In genomic region chr7:126536466-126536865, GRCm38 (mm10) we compare ENCODE assay signal across 9 mouse cellular contexts. TPM values are rescaled to one million over a fixed set of nuclear protein-coding genes. Genes with fewer than 3 reads are reported as not detected.
A peak's percentile ranks its signal among the peaks of the same experiment; 100 is the strongest.
DNase-seq lines count a peak whose midpoint lies in the region; ATAC-seq lines count a peak whose summit lies in the region.
"Had no signal": no experiment of that assay in that cellular context is flagged by ENCODE, and none has a peak within 500 bp of the region (broad histone marks: within the 10 kb centered on the region; RNA-seq: fewer than 3 reads in every experiment).

No protein-coding gene starts in this region.

- H3K9me3 ChIP-seq in megakaryocyte, embryonic 14.5 days: no peaks in the 10 kb centered on the region
- H3K9me3 ChIP-seq in liver, embryonic 13.5 days (replicated peaks): no peaks in the 10 kb centered on the region

- H3K4me1 ChIP-seq in megakaryocyte, embryonic 14.5 days: peaks cover 27% of the 10 kb centered on the region
- peaks cover 10% of the 10 kb centered on the region for H3K4me1 ChIP-seq in liver, embryonic 13.5 days (replicated peaks)

- H3K36me3 ChIP-seq in megakaryocyte, embryonic 14.5 days (replicated peaks; ENCODE audit: low read length): no peaks in the 10 kb centered on the region
- H3K36me3 ChIP-seq in liver, embryonic 13.5 days: no peaks in the 10 kb centered on the region

- H3K4me2 ChIP-seq in liver, embryonic 13.5 days: peak overlapping the region; percentile 67

- H3K27me3 ChIP-seq in megakaryocyte, embryonic 14.5 days (replicated peaks): peaks cover 25% of the 10 kb centered on the region
- peaks cover 22% of the 10 kb centered on the region for H3K27me3 ChIP-seq in liver, embryonic 13.5 days

- WGBS in liver, embryonic 13.5 days (ENCODE audit: insufficient replicate concordance): 63% methylated on average over 9 of the region's 9 CpGs

- H3K27ac ChIP-seq in liver, embryonic 13.5 days: no peak overlapping the region

- no peak for ATAC-seq in megakaryocyte, adult 5-6 weeks (ENCODE audit: poor library complexity, severe bottlenecking)
- no peak for ATAC-seq in liver, embryonic 13.5 days (ENCODE audit: low read depth)
- no peak for ATAC-seq in cerebellum, adult (ENCODE audit: insufficient number of reproducible peaks, low FRiP score, low TSS enrichment)

- DNase-seq in embryo, embryonic 10.5 days (ENCODE audit: low spot score): peak; percentile 12
- no peak for DNase-seq in embryo, embryonic 9.5 days (ENCODE audit: extremely low spot score)
- no peak for DNase-seq in liver, embryonic 13.5 days
- no peak for DNase-seq in cerebellum, adult 11 months
- no peak for DNase-seq in layer of hippocampus, postnatal 25 days (ENCODE audit: extremely low spot score in 1 of 2, low spot score in 1 of 2)
- DNase-seq: thymus, postnatal 25 days had no signal

- H3K4me3 ChIP-seq in megakaryocyte, embryonic 14.5 days (replicated peaks): peak overlapping the region; percentile 91
- peak overlapping the region; percentile 47 for H3K4me3 ChIP-seq in liver, embryonic 13.5 days (replicated peaks)

- peak overlapping the region; percentile 44; the same call in 1 of the 2 replicates for H3K9ac ChIP-seq in liver, embryonic 13.5 days

RNA-seq across cellular contexts. Expression of gene Eif3c, which starts 29.7 kb away (rescaled TPM):
- 22.3 and 46.6 TPM in 2 replicates for polyA plus RNA-seq in megakaryocyte, embryonic 14.5 days (2012; ENCODE audit: insufficient read depth, low replicate concordance)
- 110 and 121 TPM in 2 replicates for total RNA-seq in megakaryocyte, adult 5-6 weeks (2015)
- total RNA-seq in megakaryocyte, adult 5-6 weeks (2017): 131 and 143 TPM in 2 replicates
- polyA plus RNA-seq in liver, embryonic 13.5 days (2015; fragmentation: Nextera tagmentation; extraction: Ambion mirVana): 138 and 141 TPM in 2 replicates
- 100 to 1,000 TPM; 184 to 193 TPM for total RNA-seq in layer of hippocampus, postnatal 25 days (2021)

RNA-seq across cellular contexts. Expression of gene Atxn2l, which starts 33.2 kb away (rescaled TPM):
- polyA plus RNA-seq in megakaryocyte, embryonic 14.5 days (2012; ENCODE audit: insufficient read depth, low replicate concordance): 956 and 1,090 TPM in 2 replicates
- 75.5 and 84.4 TPM in 2 replicates for total RNA-seq in megakaryocyte, adult 5-6 weeks (2015)
- 26.1 and 40.5 TPM in 2 replicates for total RNA-seq in megakaryocyte, adult 5-6 weeks (2017)
- 23.8 and 31.4 TPM in 2 replicates for polyA plus RNA-seq in liver, embryonic 13.5 days (2015; fragmentation: Nextera tagmentation; extraction: Ambion mirVana)
- total RNA-seq in layer of hippocampus, postnatal 25 days (2021): 100 to 1,000 TPM; 101 to 134 TPM

RNA-seq across cellular contexts. Expression of gene Apobr, which starts 48.3 kb away (rescaled TPM):
- 30.2 TPM in 1 of 2 replicates, not detected in the other for polyA plus RNA-seq in megakaryocyte, embryonic 14.5 days (2012; ENCODE audit: insufficient read depth, low replicate concordance)
- total RNA-seq in megakaryocyte, adult 5-6 weeks (2015): 27.6 and 30.3 TPM in 2 replicates
- 98.7 and 99.5 TPM in 2 replicates for total RNA-seq in megakaryocyte, adult 5-6 weeks (2017)
- polyA plus RNA-seq in liver, embryonic 13.5 days (2015; fragmentation: Nextera tagmentation; extraction: Ambion mirVana): 0.61 and 0.71 TPM in 2 replicates
- total RNA-seq in layer of hippocampus, postnatal 25 days (2021): 1 to 10 TPM in 1 of 2 experiments, under 1 TPM in 1; 0.28 to 1.1 TPM

RNA-seq across cellular contexts. Expression of gene Cln3, which starts 49.2 kb away (rescaled TPM):
- 8.9 and 21.3 TPM in 2 replicates for polyA plus RNA-seq in megakaryocyte, embryonic 14.5 days (2012; ENCODE audit: insufficient read depth, low replicate concordance)
- 106 and 118 TPM in 2 replicates for total RNA-seq in megakaryocyte, adult 5-6 weeks (2015)
- 59.5 and 77.8 TPM in 2 replicates for total RNA-seq in megakaryocyte, adult 5-6 weeks (2017)
- polyA plus RNA-seq in liver, embryonic 13.5 days (2015; fragmentation: Nextera tagmentation; extraction: Ambion mirVana): 11.5 and 12.4 TPM in 2 replicates
- 10 to 100 TPM; 30.3 to 37.4 TPM for total RNA-seq in layer of hippocampus, postnatal 25 days (2021)

RNA-seq across cellular contexts. Expression of gene Tufm, which starts 49.3 kb away (rescaled TPM):
- 19.3 and 43.5 TPM in 2 replicates for polyA plus RNA-seq in megakaryocyte, embryonic 14.5 days (2012; ENCODE audit: insufficient read depth, low replicate concordance)
- 40.2 and 44.3 TPM in 2 replicates for total RNA-seq in megakaryocyte, adult 5-6 weeks (2015)
- total RNA-seq in megakaryocyte, adult 5-6 weeks (2017): 33.8 and 44.9 TPM in 2 replicates
- polyA plus RNA-seq in liver, embryonic 13.5 days (2015; fragmentation: Nextera tagmentation; extraction: Ambion mirVana): 111 and 115 TPM in 2 replicates
- 10 to 100 TPM; 77.2 to 78.8 TPM for total RNA-seq in layer of hippocampus, postnatal 25 days (2021)

Comparison
In these comparisons a context has a peak if more than half of its experiments do, and no peak if none do; other contexts are left out.
1. RNA of gene Apobr, which starts 48.3 kb away (total RNA-seq): 27.6 to 99.5 TPM in megakaryocyte, adult 5-6 weeks; 0.28 to 1.1 TPM in layer of hippocampus, postnatal 25 days; every median in the first group is over 10 times any median in the second.